Mouse (Mus musculus) liver, embryonic 14.5 days (tissue): Measurements from ENCODE around the gene Nppa.

Experiments used
- CTCF ChIP-seq: IDR thresholded peaks from 2 replicates; pipeline ENCODE4 v1.5.1; 2016; ENCODE audit warnings: antibody characterized with exemption, low read depth, control low read depth
- EP300 ChIP-seq: IDR thresholded peaks from 2 replicates; pipeline ENCODE4 v1.6.1; 2016; ENCODE audit warnings: antibody characterized with exemption, low read depth

DNA sequence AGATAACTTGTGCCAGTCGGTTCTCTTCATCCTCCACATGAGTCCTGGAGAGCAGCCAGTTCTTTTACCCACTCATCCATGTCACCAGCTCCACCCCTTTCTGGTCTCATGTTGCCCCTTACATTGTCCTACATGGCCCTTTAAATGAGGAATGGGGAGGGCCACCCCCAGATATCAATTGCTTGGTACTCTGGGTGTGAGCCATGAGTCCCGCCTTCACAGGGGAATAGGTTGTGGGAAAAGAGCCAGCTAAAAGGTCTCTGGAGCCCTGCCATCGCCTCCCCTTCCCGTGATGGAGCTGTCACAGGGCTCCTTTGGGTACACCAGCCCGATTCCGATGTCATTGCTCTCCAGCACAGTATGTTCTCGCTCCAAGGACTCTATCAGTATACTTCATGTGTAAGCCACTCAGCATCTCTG is 21.1 kb upstream of the Nppa start:
- TF ChIP-seq CTCF (no peak), EP300 (no peak)
